Mouse (Mus musculus) bone marrow macrophage, adult 2 months (primary cell): Measurements from ENCODE around the gene Arid2.

Experiments used
- CTCF ChIP-seq: IDR thresholded peaks from 2 replicates; pipeline ENCODE4 v1.5.1; 2012; ENCODE audit warnings: low read depth, mild to moderate bottlenecking, low read length, moderate library complexity
- POLR2A ChIP-seq: IDR thresholded peaks from 2 replicates; pipeline ENCODE4 v1.6.1; 2012; ENCODE audit warnings: mild to moderate bottlenecking, low read depth, low read length, borderline replicate concordance

DNA sequence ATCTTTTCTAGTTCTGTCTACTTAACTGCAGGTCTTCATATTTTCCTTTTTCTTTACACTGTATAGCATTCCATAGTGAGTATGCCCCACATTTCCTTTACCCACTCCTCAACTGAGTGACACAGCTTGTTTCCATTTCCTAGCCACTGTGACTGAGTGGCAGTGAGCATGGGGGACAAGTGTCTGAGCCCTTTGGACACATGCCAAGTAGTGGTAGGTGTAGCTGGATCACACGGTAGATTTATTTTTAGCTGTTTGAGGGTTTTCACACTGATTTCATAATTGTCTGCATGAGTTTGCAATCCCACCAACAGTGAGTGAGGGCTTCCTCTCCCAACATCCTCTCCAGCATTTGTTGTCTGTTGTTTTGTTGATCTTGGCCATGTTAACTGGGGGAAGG lies 28.3 kb downstream of the Arid2 start:
- no peak for TF ChIP-seq CTCF
- TF ChIP-seq POLR2A = no peak
